Mouse (Mus musculus): ENCODE measurements around the gene Erich4. TPM values are rescaled to one million over a fixed set of nuclear protein-coding genes. Genes with fewer than 3 reads are reported as not detected.
"Not testable (repeated sequence)": the region's sequence is repeated elsewhere in the genome, so short reads cannot be mapped to it uniquely, and the experiment has no call there.

Erich4 gene
- total RNA-seq, 1 experiment = not detected

GRCm38 (mm10) chr7:25575870-25576269 lies 39.8 kb downstream of the Erich4 start:
- DNase-seq (ENCODE audit: low read depth, low spot score) = no peak
- Histone ChIP-seq H3K36me3 (ENCODE audit: control insufficient read depth, insufficient read depth, low read length, poor library complexity, severe bottlenecking) (no peaks in the 10 kb centered on the region), H3K9ac (ENCODE audit: insufficient read depth, low read depth, low read length, poor library complexity, severe bottlenecking) (no peak overlapping the region), H3K27ac (ENCODE audit: insufficient read depth, low read depth, low read length, poor library complexity, severe bottlenecking) (no peak overlapping the region), H3K4me1 (ENCODE audit: control insufficient read depth in 2 of 2, insufficient read depth in 2 of 2, low read length in 2 of 2, poor library complexity in 1 of 2) (no peaks in the 10 kb centered on the region), H3K9me3 (ENCODE audit: control insufficient read depth, insufficient read depth, low read depth, low read length) (no peaks in the 10 kb centered on the region), H3K4me3 (ENCODE audit: insufficient read depth in 1 of 2, low read depth in 1 of 2, low read length in 2 of 2, poor library complexity in 1 of 2, severe bottlenecking in 1 of 2) (no peak overlapping the region)
- TF ChIP-seq MAFK (IDR thresholded peaks at IDR 0.05; ENCODE audit: insufficient read depth, low read depth, low read length) (no peak), CHD2 (IDR thresholded peaks at IDR 0.05; ENCODE audit: low read depth, low read length) (no peak), ZNF384 (IDR thresholded peaks at IDR 0.05; ENCODE audit: low read depth, low read length) (no peak), ZC3H11A (IDR thresholded peaks at IDR 0.05; ENCODE audit: borderline replicate concordance, low read depth, low read length) (no peak), HCFC1 (IDR thresholded peaks at IDR 0.05; ENCODE audit: borderline replicate concordance, insufficient read depth, low read length) (no peak)
- in situ Hi-C loops (cut with MboI; ENCODE audit: low sequenced_read_pairs in 2 of 2, unreplicated experiment in 2 of 2) = loop anchor here in 1 of 2 experiments (25.0 kb wide), 1 partner anchor 89 kb away; the partner anchor contains the start of gene Ceacam1

- no peak overlapping the region for H3K9ac ChIP-seq (ENCODE audit: insufficient read depth, low read depth, low read length, poor library complexity, severe bottlenecking)
- H3K4me1 ChIP-seq (ENCODE audit: control insufficient read depth in 2 of 2, insufficient read depth in 2 of 2, low read length in 2 of 2, poor library complexity in 1 of 2) = no peaks in the 10 kb centered on the region
- no peaks in the 10 kb centered on the region for H3K36me3 ChIP-seq (ENCODE audit: control insufficient read depth, insufficient read depth, low read length, poor library complexity, severe bottlenecking)
- no peak overlapping the region for H3K27ac ChIP-seq (ENCODE audit: insufficient read depth, low read depth, low read length, poor library complexity, severe bottlenecking)
- in situ Hi-C loops (cut with MboI; ENCODE audit: low sequenced_read_pairs in 2 of 2, unreplicated experiment in 2 of 2) = loop anchor here in 1 of 2 experiments (25.0 kb wide), 1 partner anchor 88 kb away; the partner anchor contains the start of gene Ceacam1
- no peaks in the 10 kb centered on the region for H3K9me3 ChIP-seq (ENCODE audit: control insufficient read depth, insufficient read depth, low read depth, low read length)
- DNase-seq (ENCODE audit: low read depth, low spot score) = no peak
- TF ChIP-seq MAFK (IDR thresholded peaks at IDR 0.05; ENCODE audit: insufficient read depth, low read depth, low read length) (no peak), ZC3H11A (IDR thresholded peaks at IDR 0.05; ENCODE audit: borderline replicate concordance, low read depth, low read length) (no peak), CHD2 (IDR thresholded peaks at IDR 0.05; ENCODE audit: low read depth, low read length) (no peak), HCFC1 (IDR thresholded peaks at IDR 0.05; ENCODE audit: borderline replicate concordance, insufficient read depth, low read length) (no peak), ZNF384 (IDR thresholded peaks at IDR 0.05; ENCODE audit: low read depth, low read length) (no peak)
- no peak overlapping the region for H3K4me3 ChIP-seq (ENCODE audit: insufficient read depth in 1 of 2, low read depth in 1 of 2, low read length in 2 of 2, poor library complexity in 1 of 2, severe bottlenecking in 1 of 2)
These were observed 40.6 kb downstream of the Erich4 start for GRCm38 (mm10) chr7:25575105-25575504.

GRCm38 (mm10) chr7:25573806-25574205 lies 41.9 kb downstream of the Erich4 start:
- H3K9ac ChIP-seq (ENCODE audit: insufficient read depth, low read depth, low read length, poor library complexity, severe bottlenecking); in situ Hi-C loops (cut with MboI; ENCODE audit: low sequenced_read_pairs in 2 of 2, unreplicated experiment in 2 of 2); H3K27ac ChIP-seq (ENCODE audit: insufficient read depth, low read depth, low read length, poor library complexity, severe bottlenecking); H3K4me3 ChIP-seq (ENCODE audit: insufficient read depth in 1 of 2, low read depth in 1 of 2, low read length in 2 of 2, poor library complexity in 1 of 2, severe bottlenecking in 1 of 2); H3K9me3 ChIP-seq (ENCODE audit: control insufficient read depth, insufficient read depth, low read depth, low read length); H3K4me1 ChIP-seq (ENCODE audit: control insufficient read depth in 2 of 2, insufficient read depth in 2 of 2, low read length in 2 of 2, poor library complexity in 1 of 2); H3K36me3 ChIP-seq (ENCODE audit: control insufficient read depth, insufficient read depth, low read length, poor library complexity, severe bottlenecking); DNase-seq (ENCODE audit: low read depth, low spot score): not testable (repeated sequence)

- Histone ChIP-seq H3K27ac (ENCODE audit: insufficient read depth, low read depth, low read length, poor library complexity, severe bottlenecking) (no peak overlapping the region), H3K9me3 (ENCODE audit: control insufficient read depth, insufficient read depth, low read depth, low read length) (no peaks in the 10 kb centered on the region; the same call in 1 of the 2 replicates), H3K36me3 (ENCODE audit: control insufficient read depth, insufficient read depth, low read length, poor library complexity, severe bottlenecking) (no peaks in the 10 kb centered on the region), H3K9ac (ENCODE audit: insufficient read depth, low read depth, low read length, poor library complexity, severe bottlenecking) (no peak overlapping the region), H3K4me3 (ENCODE audit: insufficient read depth in 1 of 2, low read depth in 1 of 2, low read length in 2 of 2, poor library complexity in 1 of 2, severe bottlenecking in 1 of 2) (no peak overlapping the region), H3K4me1 (ENCODE audit: control insufficient read depth in 2 of 2, insufficient read depth in 2 of 2, low read length in 2 of 2, poor library complexity in 1 of 2) (no peaks in the 10 kb centered on the region)
- TF ChIP-seq ZC3H11A (IDR thresholded peaks at IDR 0.05; ENCODE audit: borderline replicate concordance, low read depth, low read length) (no peak), HCFC1 (IDR thresholded peaks at IDR 0.05; ENCODE audit: borderline replicate concordance, insufficient read depth, low read length) (no peak), ZNF384 (IDR thresholded peaks at IDR 0.05; ENCODE audit: low read depth, low read length) (no peak), CHD2 (IDR thresholded peaks at IDR 0.05; ENCODE audit: low read depth, low read length) (no peak), MAFK (IDR thresholded peaks at IDR 0.05; ENCODE audit: insufficient read depth, low read depth, low read length) (no peak)
- in situ Hi-C loops (cut with MboI; ENCODE audit: low sequenced_read_pairs in 2 of 2, unreplicated experiment in 2 of 2) = no loop called here
- no peak for DNase-seq (ENCODE audit: low read depth, low spot score)
These were observed 47.0 kb downstream of the Erich4 start for GRCm38 (mm10) chr7:25568721-25569120.

Other genes starting within 250 kb of the Erich4 start
- not detected in 2 replicates for gene Cnfn, start 246.2 kb downstream of the Erich4 start, total RNA-seq (2012; rRNA removed)
- 3.8 and 4.7 TPM in 2 replicates for gene Lipe, start 217.2 kb downstream of the Erich4 start, total RNA-seq (2012; rRNA removed)
- 0.31 TPM in 1 of 2 replicates, not detected in the other for gene Cxcl17, start 203.0 kb downstream of the Erich4 start, total RNA-seq (2012; rRNA removed)
- 5.6 and 16.0 TPM in 2 replicates for gene Ceacam1, start 138.3 kb downstream of the Erich4 start, total RNA-seq (2012; rRNA removed)
- 0.31 and 0.53 TPM in 2 replicates for gene Ceacam2, start 76.0 kb downstream of the Erich4 start, total RNA-seq (2012; rRNA removed)
- 30.0 and 39.3 TPM in 2 replicates for gene Dmac2, start 3.5 kb upstream of the Erich4 start, total RNA-seq (2012; rRNA removed)
- 1.7 and 2.3 TPM in 2 replicates for gene B3gnt8, start 10.8 kb upstream of the Erich4 start, total RNA-seq (2012; rRNA removed)
- 96.0 and 116 TPM in 2 replicates for gene Bckdha, start 43.1 kb upstream of the Erich4 start, total RNA-seq (2012; rRNA removed)
- 170 and 182 TPM in 2 replicates for gene Exosc5, start 43.3 kb upstream of the Erich4 start, total RNA-seq (2012; rRNA removed)
- 0.94 and 2.6 TPM in 2 replicates for gene Tmem91, start 59.3 kb upstream of the Erich4 start, total RNA-seq (2012; rRNA removed)
- gene B9d2, start 64.9 kb upstream of the Erich4 start, total RNA-seq (2012; rRNA removed) = 4.1 and 5.5 TPM in 2 replicates
- gene Tgfb1, start 71.1 kb upstream of the Erich4 start, total RNA-seq (2012; rRNA removed) = 6.3 and 7.1 TPM in 2 replicates
- 20.3 and 21.7 TPM in 2 replicates for gene Ccdc97, start 103.2 kb upstream of the Erich4 start, total RNA-seq (2012; rRNA removed)
- gene Hnrnpul1, start 138.9 kb upstream of the Erich4 start, total RNA-seq (2012; rRNA removed) = 67.1 and 69.0 TPM in 2 replicates
- 27.1 and 56.5 TPM in 2 replicates for gene Axl, start 172.8 kb upstream of the Erich4 start, total RNA-seq (2012; rRNA removed)
- gene Cyp2s1, start 201.0 kb upstream of the Erich4 start, total RNA-seq (2012; rRNA removed) = 11.2 and 12.9 TPM in 2 replicates

Measured in ES-E14 (cell line).